Mouse (Mus musculus) megakaryocyte, embryonic 14.5 days (primary cell): Measurements from ENCODE around the gene Hcrtr2. TPM values are rescaled to one million over a fixed set of nuclear protein-coding genes. Genes with fewer than 3 reads are reported as not detected.

Experiments used
- H3K27me3 ChIP-seq: replicated peaks from 2 replicates; pipeline ENCODE3; 2012; ENCODE audit warnings: inconsistent platforms
- H3K36me3 ChIP-seq: replicated peaks from 2 replicates; pipeline ENCODE3; 2012; ENCODE audit warnings: low read length, inconsistent platforms, mixed read lengths
- H3K4me1 ChIP-seq: 2 replicates; pipeline ENCODE4 v1.6.1; 2012; ENCODE audit warnings: inconsistent platforms
- H3K4me3 ChIP-seq: replicated peaks from 2 replicates; pipeline ENCODE3; 2012; ENCODE audit warnings: moderate library complexity, mild to moderate bottlenecking, inconsistent platforms
- H3K9me3 ChIP-seq: 2 replicates; pipeline ENCODE4 v1.6.1; 2012; ENCODE audit warnings: inconsistent platforms
- FLI1 ChIP-seq: IDR thresholded peaks from 2 replicates; pipeline ENCODE4 v1.6.1; 2012; ENCODE audit warnings: low read length, inconsistent platforms, mixed read lengths
- GATA1 ChIP-seq: IDR thresholded peaks from 3 replicates; pipeline ENCODE4 v1.6.1; 2012; ENCODE audit warnings: mixed read lengths, low read length, inconsistent platforms, borderline replicate concordance
- polyA plus RNA-seq: library from polyadenylated mRNA; stranded (reverse); fragments of >175 nt; gene quantifications from 2 replicates; pipeline ENCODE4 v1.2.3, GENCODE M21; 2012; ENCODE audit warnings: low replicate concordance; ENCODE audit not compliant: insufficient read depth

Gene Hcrtr2
- not detected in 2 replicates for polyA plus RNA-seq

- H3K36me3 ChIP-seq, result no peaks in the 10 kb centered on the region
- H3K4me3 ChIP-seq, result peak within 1 kb of the TSS; percentile 38
- peaks cover 14% of the 10 kb centered on the region for H3K9me3 ChIP-seq
- no peaks in the 10 kb centered on the region for H3K4me1 ChIP-seq
- no peak for TF ChIP-seq GATA1
- TF ChIP-seq FLI1, result no peak
- H3K27me3 ChIP-seq, result peaks cover 21% of the 10 kb centered on the region
Observed at GRCm38 (mm10) chr9:76323756-76324155, at the start of gene Hcrtr2. TSS of gene Hcrtr2 (minus strand) at chr9:76323856.

- Histone ChIP-seq H3K4me3 (no peak overlapping the region), H3K9me3 (no peaks in the 10 kb centered on the region), H3K36me3 (no peaks in the 10 kb centered on the region), H3K27me3 (no peaks in the 10 kb centered on the region), H3K4me1 (no peaks in the 10 kb centered on the region)
- no peak for TF ChIP-seq GATA1
- TF ChIP-seq FLI1, result no peak
Observed at GRCm38 (mm10) chr9:76364874-76365273, 41.2 kb upstream of the Hcrtr2 start.

GRCm38 (mm10) chr9:76360374-76360773 is 36.7 kb upstream of the Hcrtr2 start:
- no peaks in the 10 kb centered on the region for H3K9me3 ChIP-seq

GRCm38 (mm10) chr9:76352346-76352745 is 28.7 kb upstream of the Hcrtr2 start:
- no peak overlapping the region for H3K4me3 ChIP-seq
- no peaks in the 10 kb centered on the region for H3K4me1 ChIP-seq
- H3K27me3 ChIP-seq, result no peaks in the 10 kb centered on the region
- peaks cover 3% of the 10 kb centered on the region; the same call in 1 of the 2 replicates for H3K9me3 ChIP-seq
- no peaks in the 10 kb centered on the region for H3K36me3 ChIP-seq
- TF ChIP-seq FLI1 (no peak), GATA1 (no peak)

More at GRCm38 (mm10) chr9:76360374-76360773, 36.7 kb upstream of the Hcrtr2 start:
- Histone ChIP-seq H3K4me3 (no peak overlapping the region), H3K27me3 (no peaks in the 10 kb centered on the region), H3K36me3 (no peaks in the 10 kb centered on the region), H3K4me1 (no peaks in the 10 kb centered on the region)
- no peak for TF ChIP-seq GATA1
- TF ChIP-seq FLI1, result no peak

- Histone ChIP-seq H3K4me1 (no peaks in the 10 kb centered on the region), H3K27me3 (no peaks in the 10 kb centered on the region), H3K9me3 (peaks cover 3% of the 10 kb centered on the region; the same call in 1 of the 2 replicates), H3K36me3 (no peaks in the 10 kb centered on the region), H3K4me3 (no peak overlapping the region)
- TF ChIP-seq GATA1, result no peak
- no peak for TF ChIP-seq FLI1
Observed at GRCm38 (mm10) chr9:76347298-76347697, 23.6 kb upstream of the Hcrtr2 start.

- no peak for TF ChIP-seq GATA1
- no peak for TF ChIP-seq FLI1
- Histone ChIP-seq H3K9me3 (peaks cover 3% of the 10 kb centered on the region; the same call in 1 of the 2 replicates), H3K36me3 (no peaks in the 10 kb centered on the region), H3K4me1 (no peaks in the 10 kb centered on the region), H3K4me3 (no peak overlapping the region), H3K27me3 (no peaks in the 10 kb centered on the region)
Observed at GRCm38 (mm10) chr9:76331081-76331480, 7.4 kb upstream of the Hcrtr2 start.

GRCm38 (mm10) chr9:76323186-76323701 is 412 bp downstream of the Hcrtr2 start:
- H3K9me3 ChIP-seq, result peaks cover 14% of the 10 kb centered on the region
- peak overlapping the region; percentile 38 for H3K4me3 ChIP-seq
- H3K4me1 ChIP-seq, result no peaks in the 10 kb centered on the region
- TF ChIP-seq FLI1 (no peak), GATA1 (no peak)
- H3K36me3 ChIP-seq, result no peaks in the 10 kb centered on the region
- peaks cover 21% of the 10 kb centered on the region for H3K27me3 ChIP-seq

- Histone ChIP-seq H3K27me3 (peaks cover 21% of the 10 kb centered on the region), H3K4me1 (no peaks in the 10 kb centered on the region), H3K36me3 (no peaks in the 10 kb centered on the region), H3K9me3 (peaks cover 11% of the 10 kb centered on the region), H3K4me3 (no peak overlapping the region)
- TF ChIP-seq GATA1 (no peak), FLI1 (no peak)
Observed at GRCm38 (mm10) chr9:76322122-76323052, 1.3 kb downstream of the Hcrtr2 start.

GRCm38 (mm10) chr9:76321589-76321988 is 2.1 kb downstream of the Hcrtr2 start:
- Histone ChIP-seq H3K4me3 (no peak overlapping the region), H3K36me3 (no peaks in the 10 kb centered on the region), H3K27me3 (peaks cover 21% of the 10 kb centered on the region), H3K4me1 (no peaks in the 10 kb centered on the region), H3K9me3 (peaks cover 11% of the 10 kb centered on the region)
- no peak for TF ChIP-seq FLI1
- no peak for TF ChIP-seq GATA1

GRCm38 (mm10) chr9:76320755-76321154 is 2.9 kb downstream of the Hcrtr2 start:
- TF ChIP-seq FLI1 (no peak), GATA1 (no peak)
- Histone ChIP-seq H3K9me3 (peaks cover 11% of the 10 kb centered on the region), H3K4me1 (no peaks in the 10 kb centered on the region), H3K36me3 (no peaks in the 10 kb centered on the region), H3K4me3 (no peak overlapping the region), H3K27me3 (peaks cover 21% of the 10 kb centered on the region)
